Mouse (Mus musculus) retina, embryonic 14.5 days (tissue): ENCODE results near the gene Mthfd1.
A peak's percentile ranks its signal among the peaks of the same experiment; 100 is the strongest.

Source experiments
- DNase-seq: peaks from one replicate; pipeline ENCODE4 v3.0.0-alpha.2; 2015; ENCODE audit warnings: low spot score

The Mthfd1 gene

GRCm38 (mm10) chr12:76360868-76361267, 105.8 kb downstream of the Mthfd1 start:
- no peak for DNase-seq

- DNase-seq = no peak
Measured at GRCm38 (mm10) chr12:76361405-76362302, 106.6 kb downstream of the Mthfd1 start.

GRCm38 (mm10) chr12:76362303-76362676, 107.2 kb downstream of the Mthfd1 start:
- no peak for DNase-seq

GRCm38 (mm10) chr12:76366276-76366675, 111.2 kb downstream of the Mthfd1 start:
- no peak for DNase-seq

- DNase-seq = peak; percentile 32
Measured at GRCm38 (mm10) chr12:76367096-76367995, 112.2 kb downstream of the Mthfd1 start.

GRCm38 (mm10) chr12:76368201-76368789, 113.2 kb downstream of the Mthfd1 start:
- DNase-seq = no peak

GRCm38 (mm10) chr12:76368790-76369205, 113.7 kb downstream of the Mthfd1 start:
- DNase-seq = no peak
